Mouse (Mus musculus): Measurements from ENCODE around the gene Dnhd1. TPM values are rescaled to one million over a fixed set of nuclear protein-coding genes. Genes with fewer than 3 reads are reported as not detected.

Dnhd1 gene
- polyA plus RNA-seq, 1 experiment from 2014 or later, result 1.1 TPM

DNA sequence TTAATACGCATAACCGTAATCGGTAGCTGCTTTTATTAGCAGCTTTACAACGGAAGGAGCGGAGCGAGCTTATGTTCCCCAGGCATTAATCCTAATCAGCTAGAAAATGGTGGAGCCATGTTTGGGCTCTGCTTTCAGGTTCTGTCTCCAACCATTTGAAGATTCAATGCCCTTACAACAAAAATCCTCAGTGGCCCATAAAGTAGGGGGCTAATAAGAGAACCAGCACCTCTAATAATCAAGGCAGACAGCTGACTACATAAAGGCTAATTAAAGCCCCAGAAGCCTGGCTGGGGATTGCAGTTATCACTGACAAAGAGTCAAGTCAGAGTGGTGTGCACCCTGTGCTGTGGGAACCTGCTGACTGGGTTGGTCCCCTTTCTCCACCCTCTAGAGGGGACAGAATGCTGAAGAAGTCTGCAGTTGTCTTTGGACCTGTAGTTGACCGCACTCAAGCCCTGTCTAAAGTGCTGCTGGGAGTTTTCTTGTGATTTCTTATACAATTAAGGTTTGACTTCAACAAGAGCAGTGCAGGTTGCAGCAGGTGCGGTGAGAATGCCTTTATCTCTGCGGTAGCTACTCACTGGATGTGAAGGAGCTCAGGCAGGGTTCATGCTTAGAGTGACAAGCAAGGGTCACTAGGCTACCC lies 16.2 kb upstream of the Dnhd1 start:
- H3K27me3 ChIP-seq (ENCODE audit: control insufficient read depth, insufficient read depth, low read length), result no peaks in the 10 kb centered on the region
- H3K4me2 ChIP-seq, result peak overlapping the region; percentile 72
- 55% methylated on average over 9 of the region's 9 CpGs for WGBS (ENCODE audit: insufficient replicate concordance)
- H3K9ac ChIP-seq (ENCODE audit: low read depth, low read length), result peak overlapping the region; percentile 93
- peak overlapping the region; percentile 88 for H3K4me3 ChIP-seq (ENCODE audit: low read depth, low read length)
- ATAC-seq (replicated peaks; ENCODE audit: insufficient number of reproducible peaks, low FRiP score, low TSS enrichment), result no peak
- peaks cover 15% of the 10 kb centered on the region; the same call in 1 of the 2 replicates for H3K4me1 ChIP-seq (ENCODE audit: control insufficient read depth, insufficient read depth, low read length)
- H3K9me3 ChIP-seq (replicated peaks; ENCODE audit: control insufficient read depth, low read length), result no peaks in the 10 kb centered on the region
- H3K27ac ChIP-seq (ENCODE audit: low read depth, low read length), result no peak overlapping the region
- peaks cover 5% of the 10 kb centered on the region for H3K36me3 ChIP-seq (ENCODE audit: control insufficient read depth, insufficient read depth, low read length)

DNA sequence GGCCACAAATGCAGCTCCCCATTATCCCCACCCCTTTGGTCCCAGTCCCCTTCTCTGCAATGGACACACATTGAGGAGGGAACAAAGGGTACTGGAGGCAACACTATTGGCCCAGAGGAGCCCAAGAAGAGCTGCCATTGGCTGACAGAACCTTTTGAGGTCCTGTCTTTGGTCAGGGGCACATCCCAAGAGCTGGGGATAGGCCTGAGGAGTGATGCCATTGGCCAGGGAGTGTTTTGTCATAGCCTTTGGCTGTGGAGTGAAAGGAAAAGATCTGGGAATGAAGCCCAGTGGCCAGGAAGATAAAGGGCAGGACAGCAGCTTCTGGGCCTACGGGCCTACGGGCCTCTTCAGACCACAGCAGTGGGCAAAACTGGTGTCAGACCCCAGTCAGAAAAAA lies 14.9 kb upstream of the Dnhd1 start:
- no peak overlapping the region for H3K4me3 ChIP-seq (ENCODE audit: low read depth, low read length)
- ATAC-seq (replicated peaks; ENCODE audit: insufficient number of reproducible peaks, low FRiP score, low TSS enrichment), result no peak
- H3K9ac ChIP-seq (ENCODE audit: low read depth, low read length), result no peak overlapping the region
- H3K9me3 ChIP-seq (replicated peaks; ENCODE audit: control insufficient read depth, low read length), result no peaks in the 10 kb centered on the region
- H3K4me2 ChIP-seq, result no peak overlapping the region
- H3K27me3 ChIP-seq (ENCODE audit: control insufficient read depth, insufficient read depth, low read length), result no peaks in the 10 kb centered on the region
- H3K4me1 ChIP-seq (ENCODE audit: control insufficient read depth, insufficient read depth, low read length), result peaks cover 10% of the 10 kb centered on the region; the same call in 1 of the 2 replicates
- H3K36me3 ChIP-seq (ENCODE audit: control insufficient read depth, insufficient read depth, low read length), result peaks cover 5% of the 10 kb centered on the region
- 100% methylated on average over 2 of the region's 2 CpGs for WGBS (ENCODE audit: insufficient replicate concordance)
- no peak overlapping the region for H3K27ac ChIP-seq (ENCODE audit: low read depth, low read length)

DNA sequence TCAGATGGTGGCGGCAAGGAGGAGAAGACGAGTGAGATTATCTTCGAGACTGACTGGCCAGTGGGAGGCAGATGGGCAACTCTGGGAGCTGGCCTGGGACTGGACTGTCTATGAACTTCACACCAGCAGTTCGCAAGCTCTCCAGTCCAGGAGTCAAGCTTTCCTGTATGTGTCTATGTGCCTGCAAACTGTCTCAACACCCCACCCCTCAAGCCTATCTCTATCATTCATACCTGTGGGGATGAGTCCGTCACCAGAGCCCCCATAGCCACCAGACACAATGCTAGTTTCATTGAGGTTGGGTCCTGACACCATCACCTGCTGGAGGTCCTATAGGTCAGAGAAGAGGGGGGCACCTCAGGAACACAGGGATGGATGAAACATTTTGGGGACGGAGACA lies 11.9 kb upstream of the Dnhd1 start:
- Histone ChIP-seq H3K27ac (ENCODE audit: low read depth, low read length) (no peak overlapping the region), H3K4me3 (ENCODE audit: low read depth, low read length) (no peak overlapping the region), H3K4me2 (peak overlapping the region; percentile 77; the same call in 1 of the 2 replicates), H3K9ac (ENCODE audit: low read depth, low read length) (no peak overlapping the region), H3K36me3 (ENCODE audit: control insufficient read depth, insufficient read depth, low read length) (peaks cover 10% of the 10 kb centered on the region), H3K27me3 (ENCODE audit: control insufficient read depth, insufficient read depth, low read length) (no peaks in the 10 kb centered on the region), H3K4me1 (ENCODE audit: control insufficient read depth, insufficient read depth, low read length) (peaks cover 10% of the 10 kb centered on the region), H3K9me3 (replicated peaks; ENCODE audit: control insufficient read depth, low read length) (no peaks in the 10 kb centered on the region)
- ATAC-seq (replicated peaks; ENCODE audit: insufficient number of reproducible peaks, low FRiP score, low TSS enrichment), result no peak
- 85% methylated on average over 6 of the region's 6 CpGs for whole genome bisulfite sequencing (ENCODE audit: insufficient replicate concordance)

DNA sequence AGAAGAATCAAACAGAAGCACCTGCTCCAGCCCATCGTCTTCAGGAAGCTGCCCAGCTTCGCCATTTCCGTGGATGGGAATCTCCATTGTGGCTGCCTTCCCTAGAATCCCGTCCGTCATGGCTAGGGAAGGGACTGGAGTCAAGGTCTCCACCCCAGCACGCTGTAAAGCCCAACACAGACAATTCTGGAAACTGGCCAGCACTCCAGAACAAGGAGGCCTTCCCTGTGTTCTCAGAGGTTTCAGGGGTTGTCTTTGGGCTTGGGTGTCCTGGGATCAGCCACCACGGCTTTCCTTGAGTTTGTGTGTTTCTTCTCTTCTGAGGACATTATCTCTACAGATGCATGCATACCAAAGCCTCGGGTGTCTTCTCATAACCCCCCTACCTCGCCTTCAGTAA lies 11.3 kb upstream of the Dnhd1 start:
- Histone ChIP-seq H3K27ac (ENCODE audit: low read depth, low read length) (no peak overlapping the region), H3K27me3 (ENCODE audit: control insufficient read depth, insufficient read depth, low read length) (no peaks in the 10 kb centered on the region), H3K9me3 (replicated peaks; ENCODE audit: control insufficient read depth, low read length) (no peaks in the 10 kb centered on the region), H3K9ac (ENCODE audit: low read depth, low read length) (0 out of 2 replicates have a peak overlapping the region, but pooled peaks have one; percentile 0), H3K4me3 (ENCODE audit: low read depth, low read length) (peak overlapping the region; percentile 78), H3K4me2 (peak overlapping the region; percentile 77), H3K36me3 (ENCODE audit: control insufficient read depth, insufficient read depth, low read length) (peaks cover 10% of the 10 kb centered on the region), H3K4me1 (ENCODE audit: control insufficient read depth, insufficient read depth, low read length) (peaks cover 10% of the 10 kb centered on the region)
- 67% methylated on average over 9 of the region's 9 CpGs for WGBS (ENCODE audit: insufficient replicate concordance)
- ATAC-seq (replicated peaks; ENCODE audit: insufficient number of reproducible peaks, low FRiP score, low TSS enrichment), result no peak

DNA sequence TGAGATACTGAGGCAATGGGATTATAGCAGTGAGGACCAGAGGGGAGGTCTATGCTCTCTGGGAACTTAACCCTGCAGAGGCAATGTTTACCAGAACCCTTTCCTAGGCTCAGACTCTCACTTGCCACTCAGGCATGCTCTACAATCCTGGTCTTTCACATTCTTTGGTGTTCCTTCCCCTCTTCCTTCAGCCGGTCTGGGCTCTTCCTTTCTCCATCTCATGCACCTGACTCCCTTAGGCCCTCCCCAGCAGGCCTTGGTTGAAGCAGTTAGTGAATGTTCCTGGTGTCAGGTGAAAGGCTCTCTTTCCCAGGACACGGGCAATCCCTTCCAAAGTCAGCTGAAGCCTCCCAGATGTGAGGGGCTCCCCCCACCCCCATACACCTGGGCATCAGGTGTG lies 10.9 kb upstream of the Dnhd1 start, which contains the start of gene Timm10b:
Gene Timm10b (plus strand): TSS at position 301 of the 400 bp plus-strand sequence.
- peaks cover 10% of the 10 kb centered on the region for H3K36me3 ChIP-seq (ENCODE audit: control insufficient read depth, insufficient read depth, low read length)
- no peaks in the 10 kb centered on the region for H3K27me3 ChIP-seq (ENCODE audit: control insufficient read depth, insufficient read depth, low read length)
- 3% methylated on average over 2 of the region's 2 CpGs for WGBS (ENCODE audit: insufficient replicate concordance)
- peak within 1 kb of the TSS; percentile 82 for H3K27ac ChIP-seq (ENCODE audit: low read depth, low read length)
- H3K4me3 ChIP-seq (ENCODE audit: low read depth, low read length), result peak within 1 kb of the TSS; percentile 78
- H3K9ac ChIP-seq (ENCODE audit: low read depth, low read length), result peak within 1 kb of the TSS; percentile 88
- H3K4me1 ChIP-seq (ENCODE audit: control insufficient read depth, insufficient read depth, low read length), result peaks cover 10% of the 10 kb centered on the region
- no peaks in the 10 kb centered on the region for H3K9me3 ChIP-seq (replicated peaks; ENCODE audit: control insufficient read depth, low read length)
- no peak; the same call in 1 of the 2 replicates for ATAC-seq (replicated peaks; ENCODE audit: insufficient number of reproducible peaks, low FRiP score, low TSS enrichment)
- peak within 1 kb of the TSS; percentile 90 for H3K4me2 ChIP-seq

DNA sequence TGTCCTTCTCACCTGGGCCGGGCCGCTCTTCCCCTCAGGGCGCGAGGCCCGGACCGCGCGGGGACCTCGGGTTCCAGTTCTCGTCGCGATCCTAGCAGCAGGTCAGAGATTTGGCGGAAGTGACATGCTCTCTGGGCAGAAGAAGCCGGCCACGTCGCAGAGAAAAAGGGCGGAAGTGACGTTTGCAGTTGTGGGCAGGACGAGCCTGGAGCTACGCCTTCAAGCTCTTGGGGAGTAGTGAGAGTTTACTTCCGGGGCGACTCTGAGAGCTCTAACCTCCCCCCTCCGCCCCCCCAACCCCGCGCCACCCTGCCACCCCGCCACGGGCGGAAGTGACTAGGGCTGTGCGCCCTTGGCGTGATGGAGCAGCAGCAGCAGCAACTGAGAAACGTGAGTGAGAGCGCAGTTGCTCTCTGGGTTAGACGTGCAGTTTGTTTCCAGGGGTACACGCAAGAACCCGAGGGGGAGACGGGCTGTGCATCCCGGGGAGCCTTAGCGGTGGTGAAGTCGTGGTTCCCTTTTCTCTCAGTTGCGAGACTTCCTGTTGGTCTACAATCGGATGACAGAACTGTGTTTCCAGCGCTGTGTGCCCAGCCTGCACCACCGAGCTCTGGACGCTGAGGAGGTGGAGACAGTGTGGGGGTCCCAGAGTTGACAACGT lies 10.3 kb upstream of the Dnhd1 start, which contains the start of the genes Arfip2 and Gm45799:
Gene Arfip2 (minus strand): TSS at position 184 of the 661 bp plus-strand sequence.
Gene Gm45799 (plus strand): TSS at position 320 of the 661 bp plus-strand sequence.
- H3K4me3 ChIP-seq (ENCODE audit: low read depth, low read length), result peak within 1 kb of the TSS; percentile 78
- peak within 1 kb of the TSS; percentile 82 for H3K27ac ChIP-seq (ENCODE audit: low read depth, low read length)
- peaks cover 10% of the 10 kb centered on the region for H3K4me1 ChIP-seq (ENCODE audit: control insufficient read depth, insufficient read depth, low read length)
- H3K36me3 ChIP-seq (ENCODE audit: control insufficient read depth, insufficient read depth, low read length), result peaks cover 10% of the 10 kb centered on the region
- H3K4me2 ChIP-seq, result peak within 1 kb of the TSS; percentile 90
- ATAC-seq (replicated peaks; ENCODE audit: insufficient number of reproducible peaks, low FRiP score, low TSS enrichment), result peak; percentile 91
- H3K9ac ChIP-seq (ENCODE audit: low read depth, low read length), result peak within 1 kb of the TSS; percentile 88
- no peaks in the 10 kb centered on the region for H3K9me3 ChIP-seq (replicated peaks; ENCODE audit: control insufficient read depth, low read length)
- H3K27me3 ChIP-seq (ENCODE audit: control insufficient read depth, insufficient read depth, low read length), result no peaks in the 10 kb centered on the region
- WGBS (ENCODE audit: insufficient replicate concordance), result under 1% methylated on average over 45 of the region's 45 CpGs

DNA sequence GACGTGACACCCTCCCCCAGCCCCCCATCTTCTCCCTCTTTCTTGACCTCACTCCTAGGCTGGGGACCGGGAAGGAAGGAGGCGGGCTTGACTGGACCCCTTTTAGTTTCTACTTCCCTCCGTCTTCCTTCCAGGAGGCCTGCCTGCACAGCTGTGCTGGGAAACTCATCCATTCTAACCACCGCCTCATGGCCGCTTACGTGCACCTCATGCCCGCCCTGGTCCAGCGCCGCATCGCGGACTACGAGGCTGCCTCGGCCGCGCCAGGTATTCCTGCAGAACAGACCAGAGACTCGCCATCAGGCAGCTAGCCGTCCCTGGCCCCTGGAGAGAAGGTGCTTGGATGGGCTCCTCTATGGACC lies 9.8 kb upstream of the Dnhd1 start:
- Histone ChIP-seq H3K4me2 (peak overlapping the region; percentile 90), H3K9me3 (replicated peaks; ENCODE audit: control insufficient read depth, low read length) (no peaks in the 10 kb centered on the region), H3K27ac (ENCODE audit: low read depth, low read length) (peak overlapping the region; percentile 82), H3K27me3 (ENCODE audit: control insufficient read depth, insufficient read depth, low read length) (no peaks in the 10 kb centered on the region), H3K36me3 (ENCODE audit: control insufficient read depth, insufficient read depth, low read length) (peaks cover 10% of the 10 kb centered on the region), H3K4me1 (ENCODE audit: control insufficient read depth, insufficient read depth, low read length) (peaks cover 10% of the 10 kb centered on the region), H3K4me3 (ENCODE audit: low read depth, low read length) (peak overlapping the region; percentile 78), H3K9ac (ENCODE audit: low read depth, low read length) (peak overlapping the region; percentile 88)
- ATAC-seq (replicated peaks; ENCODE audit: insufficient number of reproducible peaks, low FRiP score, low TSS enrichment), result peak; percentile 27
- under 1% methylated on average over 18 of the region's 18 CpGs for WGBS (ENCODE audit: insufficient replicate concordance)

DNA sequence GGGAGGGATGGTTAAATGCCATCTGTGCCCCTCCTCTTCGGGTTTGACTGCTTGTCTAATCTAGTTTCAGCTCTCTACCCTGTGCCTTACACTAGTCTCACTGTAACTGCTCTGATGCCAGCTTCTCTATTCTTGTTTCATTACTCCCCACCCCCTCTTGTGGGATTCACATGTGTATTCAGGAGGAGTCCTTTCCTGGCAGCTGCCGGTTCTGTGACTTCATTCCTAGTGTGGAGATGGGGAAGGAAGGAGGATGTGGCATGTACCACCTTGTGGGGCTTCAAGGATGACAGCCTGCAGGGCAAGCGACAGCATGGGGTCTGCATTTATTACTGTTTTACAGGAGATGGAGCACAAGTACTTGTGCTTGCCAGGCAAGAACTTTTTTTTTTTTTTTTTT lies 8.7 kb upstream of the Dnhd1 start:
- peaks cover 10% of the 10 kb centered on the region for H3K4me1 ChIP-seq (ENCODE audit: control insufficient read depth, insufficient read depth, low read length)
- peaks cover 10% of the 10 kb centered on the region for H3K36me3 ChIP-seq (ENCODE audit: control insufficient read depth, insufficient read depth, low read length)
- WGBS (ENCODE audit: insufficient replicate concordance), result 72% methylated on average over 3 of the region's 3 CpGs
- no peak for ATAC-seq (replicated peaks; ENCODE audit: insufficient number of reproducible peaks, low FRiP score, low TSS enrichment)
- no peak overlapping the region for H3K4me2 ChIP-seq
- no peak overlapping the region for H3K4me3 ChIP-seq (ENCODE audit: low read depth, low read length)
- no peaks in the 10 kb centered on the region for H3K27me3 ChIP-seq (ENCODE audit: control insufficient read depth, insufficient read depth, low read length)
- no peaks in the 10 kb centered on the region for H3K9me3 ChIP-seq (replicated peaks; ENCODE audit: control insufficient read depth, low read length)
- no peak overlapping the region for H3K9ac ChIP-seq (ENCODE audit: low read depth, low read length)
- H3K27ac ChIP-seq (ENCODE audit: low read depth, low read length), result no peak overlapping the region
